Mouse (Mus musculus): ENCODE data around the gene Efcab2. TPM values are rescaled to one million over a fixed set of nuclear protein-coding genes. Genes with fewer than 3 reads are reported as not detected.
A peak's percentile ranks its signal among the peaks of the same experiment; 100 is the strongest.

Gene Efcab2
- polyA plus RNA-seq (2012; ENCODE audit: insufficient read depth, insufficient read length, missing spikeins), result 1.7 and 4.1 TPM in 2 replicates

- Histone ChIP-seq H3K4me3 (ENCODE audit: insufficient read depth, low read length) (peak within 1 kb of the TSS; percentile 97), H3K27ac (ENCODE audit: insufficient read depth, low read depth, low read length) (peak within 1 kb of the TSS; percentile 99), H3K4me1 (ENCODE audit: control insufficient read depth, insufficient read depth, low read length) (no peaks in the 10 kb centered on the region; the same call in 1 of the 2 replicates)
- TF ChIP-seq CTCF (IDR thresholded peaks at IDR 0.05; ENCODE audit: low read depth, low read length) (no peak), POLR2A (IDR thresholded peaks at IDR 0.05; ENCODE audit: borderline replicate concordance, low read depth, low read length) (no peak; the same call in 1 of the 2 replicates)
Observed at GRCm38 (mm10) chr1:178405951-178406711, at the start of gene Efcab2. Gene Efcab2 (plus strand): TSS chr1:178406085.

- no peak overlapping the region for H3K4me3 ChIP-seq (ENCODE audit: insufficient read depth, low read length)
- no peak overlapping the region for H3K27ac ChIP-seq (ENCODE audit: insufficient read depth, low read depth, low read length)
- no peak for TF ChIP-seq POLR2A (IDR thresholded peaks at IDR 0.05; ENCODE audit: borderline replicate concordance, low read depth, low read length)
- TF ChIP-seq CTCF (IDR thresholded peaks at IDR 0.05; ENCODE audit: low read depth, low read length), result no peak
- peaks cover under 1% of the 10 kb centered on the region; the same call in 1 of the 2 replicates for H3K4me1 ChIP-seq (ENCODE audit: control insufficient read depth, insufficient read depth, low read length)
Observed at GRCm38 (mm10) chr1:178357776-178358710, 47.8 kb upstream of the Efcab2 start.

DNA sequence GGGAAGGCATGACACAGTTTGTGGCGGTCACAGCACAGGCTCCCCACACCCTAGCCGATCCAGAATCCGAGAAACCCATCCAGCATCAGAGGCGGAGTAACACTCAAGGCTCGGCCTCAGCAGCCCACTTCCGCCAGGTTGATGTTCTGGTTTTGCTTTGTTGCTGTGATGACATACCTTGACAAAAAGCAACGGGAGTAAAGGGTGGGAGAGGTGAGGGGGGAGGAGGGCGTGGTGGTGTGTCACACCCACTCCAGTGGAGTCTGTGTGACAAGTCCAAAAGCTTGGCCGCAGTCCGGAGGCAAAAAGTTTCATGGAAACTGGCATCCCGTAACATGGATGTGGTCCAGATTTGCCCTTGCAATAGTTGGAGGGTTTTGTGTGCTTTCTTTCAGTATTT, 45.6 kb upstream of the Efcab2 start:
- H3K4me1 ChIP-seq (ENCODE audit: control insufficient read depth, insufficient read depth, low read length), result no peaks in the 10 kb centered on the region
- no peak overlapping the region for H3K4me3 ChIP-seq (ENCODE audit: insufficient read depth, low read length)
- TF ChIP-seq POLR2A (IDR thresholded peaks at IDR 0.05; ENCODE audit: borderline replicate concordance, low read depth, low read length) (no peak), CTCF (IDR thresholded peaks at IDR 0.05; ENCODE audit: low read depth, low read length) (no peak)
- H3K27ac ChIP-seq (ENCODE audit: insufficient read depth, low read depth, low read length), result no peak overlapping the region

GRCm38 (mm10) chr1:178360702-178361101, 45.2 kb upstream of the Efcab2 start:
- no peak for TF ChIP-seq CTCF (IDR thresholded peaks at IDR 0.05; ENCODE audit: low read depth, low read length)
- H3K4me3 ChIP-seq (ENCODE audit: insufficient read depth, low read length), result no peak overlapping the region
- no peak overlapping the region for H3K27ac ChIP-seq (ENCODE audit: insufficient read depth, low read depth, low read length)
- no peaks in the 10 kb centered on the region for H3K4me1 ChIP-seq (ENCODE audit: control insufficient read depth, insufficient read depth, low read length)

GRCm38 (mm10) chr1:178365171-178365570, 40.7 kb upstream of the Efcab2 start:
- Histone ChIP-seq H3K27ac (ENCODE audit: insufficient read depth, low read depth, low read length) (no peak overlapping the region), H3K4me1 (ENCODE audit: control insufficient read depth, insufficient read depth, low read length) (peaks cover 10% of the 10 kb centered on the region), H3K4me3 (ENCODE audit: insufficient read depth, low read length) (no peak overlapping the region)
- TF ChIP-seq CTCF (IDR thresholded peaks at IDR 0.05; ENCODE audit: low read depth, low read length) (no peak), POLR2A (IDR thresholded peaks at IDR 0.05; ENCODE audit: borderline replicate concordance, low read depth, low read length) (no peak)

GRCm38 (mm10) chr1:178368121-178368520, 37.8 kb upstream of the Efcab2 start:
- H3K4me3 ChIP-seq (ENCODE audit: insufficient read depth, low read length), result no peak overlapping the region
- H3K27ac ChIP-seq (ENCODE audit: insufficient read depth, low read depth, low read length), result peak overlapping the region; percentile 75; the same call in 1 of the 2 replicates
- TF ChIP-seq POLR2A (IDR thresholded peaks at IDR 0.05; ENCODE audit: borderline replicate concordance, low read depth, low read length), result no peak
- TF ChIP-seq CTCF (IDR thresholded peaks at IDR 0.05; ENCODE audit: low read depth, low read length), result no peak
- H3K4me1 ChIP-seq (ENCODE audit: control insufficient read depth, insufficient read depth, low read length), result peaks cover 14% of the 10 kb centered on the region

GRCm38 (mm10) chr1:178368548-178369271, 37.2 kb upstream of the Efcab2 start:
- H3K4me1 ChIP-seq (ENCODE audit: control insufficient read depth, insufficient read depth, low read length), result peaks cover 14% of the 10 kb centered on the region
- TF ChIP-seq POLR2A (IDR thresholded peaks at IDR 0.05; ENCODE audit: borderline replicate concordance, low read depth, low read length) (no peak), CTCF (IDR thresholded peaks at IDR 0.05; ENCODE audit: low read depth, low read length) (no peak)

GRCm38 (mm10) chr1:178369272-178369651, 36.6 kb upstream of the Efcab2 start:
- peaks cover 14% of the 10 kb centered on the region for H3K4me1 ChIP-seq (ENCODE audit: control insufficient read depth, insufficient read depth, low read length)
- H3K27ac ChIP-seq (ENCODE audit: insufficient read depth, low read depth, low read length), result peak overlapping the region; percentile 92
- H3K4me3 ChIP-seq (ENCODE audit: insufficient read depth, low read length), result peak overlapping the region; percentile 65
- TF ChIP-seq CTCF (IDR thresholded peaks at IDR 0.05; ENCODE audit: low read depth, low read length), result no peak
- no peak for TF ChIP-seq POLR2A (IDR thresholded peaks at IDR 0.05; ENCODE audit: borderline replicate concordance, low read depth, low read length)

More at GRCm38 (mm10) chr1:178368548-178369271, 37.2 kb upstream of the Efcab2 start:
- H3K4me3 ChIP-seq (ENCODE audit: insufficient read depth, low read length), result peak overlapping the region; percentile 65
- peak overlapping the region; percentile 92 for H3K27ac ChIP-seq (ENCODE audit: insufficient read depth, low read depth, low read length)

DNA sequence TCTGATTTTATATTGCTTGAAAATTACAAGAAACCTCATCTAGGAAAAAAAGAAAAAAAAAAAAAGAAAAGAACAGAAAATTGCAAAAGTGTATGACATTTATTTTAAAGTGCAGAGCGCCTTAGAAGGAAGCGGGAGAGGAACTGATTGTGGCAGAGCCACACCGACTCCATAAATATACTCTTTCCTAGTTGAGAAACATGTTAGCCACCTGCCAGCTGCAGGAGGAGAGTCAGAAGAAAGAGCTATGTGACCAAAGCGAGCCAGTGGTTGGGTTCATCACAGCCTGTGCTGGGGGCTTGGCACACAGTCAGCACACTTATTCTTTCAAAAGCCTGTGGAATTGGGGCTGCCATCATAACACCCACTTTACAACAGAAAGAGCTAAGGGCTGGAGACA, 33.2 kb upstream of the Efcab2 start:
- H3K27ac ChIP-seq (ENCODE audit: insufficient read depth, low read depth, low read length), result no peak overlapping the region
- H3K4me3 ChIP-seq (ENCODE audit: insufficient read depth, low read length), result no peak overlapping the region
- peaks cover 14% of the 10 kb centered on the region for H3K4me1 ChIP-seq (ENCODE audit: control insufficient read depth, insufficient read depth, low read length)
- TF ChIP-seq CTCF (IDR thresholded peaks at IDR 0.05; ENCODE audit: low read depth, low read length) (no peak), POLR2A (IDR thresholded peaks at IDR 0.05; ENCODE audit: borderline replicate concordance, low read depth, low read length) (no peak)

Data from bone marrow macrophage, adult 2 months (primary cell).